Mouse (Mus musculus) gastrocnemius, postnatal 10 days (tissue): ENCODE results near the gene Gm20388. TPM values are rescaled to one million over a fixed set of nuclear protein-coding genes. Genes with fewer than 3 reads are reported as not detected.

ENCODE experiments used
- DNase-seq: peaks from one replicate; pipeline ENCODE4 v3.0.0; 2021; ENCODE audit warnings: mixed read lengths
- total RNA-seq, 2 experiments: library from RNA; stranded (reverse); gene quantifications; 2 replicates each; pipeline ENCODE4 v1.2.3; 2021

Gm20388 gene
- total RNA-seq, 2 experiments from 2014 or later = 2.9 to 6.0 TPM

GRCm38 (mm10) chr8:122981646-122982045 is 3071.0 kb downstream of the Gm20388 start:
- no peak for DNase-seq

GRCm38 (mm10) chr8:122983178-122983942 is 3072.7 kb downstream of the Gm20388 start:
- no peak for DNase-seq

GRCm38 (mm10) chr8:122984175-122984574 is 3073.5 kb downstream of the Gm20388 start:
- no peak for DNase-seq

GRCm38 (mm10) chr8:122986501-122987184 is 3076.0 kb downstream of the Gm20388 start:
- no peak for DNase-seq

GRCm38 (mm10) chr8:122987255-122987654 is 3076.6 kb downstream of the Gm20388 start:
- no peak for DNase-seq

GRCm38 (mm10) chr8:122988955-122989354 is 3078.3 kb downstream of the Gm20388 start:
- DNase-seq = no peak

GRCm38 (mm10) chr8:122989976-122990375 is 3079.3 kb downstream of the Gm20388 start:
- DNase-seq = no peak

GRCm38 (mm10) chr8:122991368-122991767 is 3080.7 kb downstream of the Gm20388 start:
- no peak for DNase-seq

GRCm38 (mm10) chr8:122992296-122992695 is 3081.7 kb downstream of the Gm20388 start:
- no peak for DNase-seq

- no peak for DNase-seq
These were observed 3082.4 kb downstream of the Gm20388 start for GRCm38 (mm10) chr8:122993031-122993430.

GRCm38 (mm10) chr8:122993740-122994139 is 3083.1 kb downstream of the Gm20388 start:
- DNase-seq = no peak

GRCm38 (mm10) chr8:122997963-122998362 is 3087.3 kb downstream of the Gm20388 start:
- DNase-seq = no peak

GRCm38 (mm10) chr8:123000311-123000710 is 3089.7 kb downstream of the Gm20388 start:
- DNase-seq = no peak

- no peak for DNase-seq
These were observed 3093.6 kb downstream of the Gm20388 start for GRCm38 (mm10) chr8:123004033-123004922.

- no peak for DNase-seq
These were observed 3094.7 kb downstream of the Gm20388 start for GRCm38 (mm10) chr8:123005328-123005727.

- no peak for DNase-seq
These were observed 3095.2 kb downstream of the Gm20388 start for GRCm38 (mm10) chr8:123005805-123006204.

GRCm38 (mm10) chr8:123011321-123011720 is 3100.7 kb downstream of the Gm20388 start:
- no peak for DNase-seq

GRCm38 (mm10) chr8:123014429-123014828 is 3103.8 kb downstream of the Gm20388 start:
- DNase-seq = no peak

GRCm38 (mm10) chr8:123015074-123015473 is 3104.4 kb downstream of the Gm20388 start:
- DNase-seq = no peak

- no peak for DNase-seq
These were observed 3106.5 kb downstream of the Gm20388 start for GRCm38 (mm10) chr8:123017143-123017542.

GRCm38 (mm10) chr8:123018484-123019164 is 3108.0 kb downstream of the Gm20388 start:
- no peak for DNase-seq

GRCm38 (mm10) chr8:123020084-123020483 is 3109.4 kb downstream of the Gm20388 start:
- DNase-seq = no peak
